Mouse (Mus musculus) limb, embryonic 15.5 days (tissue): Measurements from ENCODE around the gene Gpatch1. TPM values are rescaled to one million over a fixed set of nuclear protein-coding genes. Genes with fewer than 3 reads are reported as not detected.

Experiments used
- ATAC-seq: fragments of 200-750 bp; cut with Nextera tagmentation; 2 replicates; pipeline ENCODE4 v1.8.0; 2017; ENCODE audit warnings: low read depth, moderate TSS enrichment; ENCODE audit not compliant: insufficient number of reproducible peaks, low FRiP score, low TSS enrichment
- H3K27ac ChIP-seq: fragments of 300-500 bp; sonication (generic); 2 replicates; pipeline ENCODE4 v1.5.1; 2015; ENCODE audit warnings: moderate library complexity, mild to moderate bottlenecking, inconsistent platforms
- H3K27me3 ChIP-seq: fragments of 300-500 bp; sonication (generic); 2 replicates; pipeline ENCODE4 v1.6.1; 2015; ENCODE audit warnings: inconsistent platforms
- H3K36me3 ChIP-seq: fragments of 300-500 bp; sonication (generic); 2 replicates; pipeline ENCODE4 v1.6.1; 2015; ENCODE audit warnings: inconsistent platforms
- H3K4me1 ChIP-seq: fragments of 300-500 bp; sonication (generic); 2 replicates; pipeline ENCODE4 v1.6.1; 2015; ENCODE audit warnings: inconsistent platforms
- H3K4me2 ChIP-seq: fragments of 300-500 bp; sonication (generic); 2 replicates; pipeline ENCODE4 v1.6.1; 2015; ENCODE audit warnings: mild to moderate bottlenecking, inconsistent platforms
- H3K4me3 ChIP-seq: fragments of 300-500 bp; sonication (generic); 2 replicates; pipeline ENCODE4 v1.5.1; 2015; ENCODE audit warnings: mild to moderate bottlenecking, inconsistent platforms
- H3K9ac ChIP-seq: fragments of 300-500 bp; sonication (generic); 2 replicates; pipeline ENCODE4 v1.6.1; 2015; ENCODE audit warnings: inconsistent platforms
- H3K9me3 ChIP-seq: fragments of 300-500 bp; sonication (generic); 2 replicates; pipeline ENCODE4 v1.6.1; 2016; ENCODE audit warnings: inconsistent platforms
- WGBS: fragments of 180-500 bp; shearing (Covaris S2); methylation state at CpG from one replicate; pipeline ENCODE4 v1.1.7; 2015; 5-methylcytosine and 5-hydroxymethylcytosine counted together
- polyA plus RNA-seq: library from polyadenylated mRNA; unstranded; fragments of >200 nt; fragmentation: Nextera tagmentation; extraction: Ambion mirVana; gene quantifications from 2 replicates; pipeline ENCODE4 v1.2.1, GENCODE M21; 2015

The Gpatch1 gene
- polyA plus RNA-seq, 1 experiment from 2014 or later, result 16.1 TPM

GRCm38 (mm10) chr7:35344785-35345330 is 26.6 kb upstream of the Gpatch1 start:
- no peak for ATAC-seq
- Histone ChIP-seq H3K4me2 (no peak overlapping the region), H3K27ac (no peak overlapping the region), H3K9me3 (no peaks in the 10 kb centered on the region), H3K4me1 (0 out of 2 replicates have a peak, but pooled peaks cover 2% of the 10 kb centered on the region), H3K4me3 (no peak overlapping the region), H3K27me3 (no peaks in the 10 kb centered on the region), H3K36me3 (no peaks in the 10 kb centered on the region), H3K9ac (no peak overlapping the region)
- WGBS, result 93% methylated on average over 5 of the region's 5 CpGs

GRCm38 (mm10) chr7:35342498-35342897 is 24.3 kb upstream of the Gpatch1 start:
- H3K9ac ChIP-seq, result no peak overlapping the region
- WGBS, result 67% methylated on average over 4 of the region's 4 CpGs

DNA sequence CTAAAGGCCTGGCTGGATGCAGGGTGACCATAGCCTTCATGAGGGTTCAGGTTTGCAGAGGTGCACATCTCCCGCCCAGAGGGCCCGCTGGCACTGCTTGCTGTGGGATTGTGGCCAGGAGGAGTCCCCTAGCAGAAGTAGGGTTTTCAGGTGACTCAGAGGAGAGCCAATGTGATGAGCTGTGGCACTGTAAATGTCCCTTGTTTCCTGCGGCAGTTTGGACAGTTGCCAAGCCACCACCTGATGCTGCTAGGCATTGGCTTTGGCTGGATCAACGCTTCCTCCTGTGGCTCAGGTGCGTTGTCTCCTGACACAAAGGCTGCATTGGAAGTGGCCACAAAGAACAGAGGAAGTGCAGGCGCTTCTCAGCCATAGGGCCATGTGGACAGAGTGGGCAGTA is 23.0 kb upstream of the Gpatch1 start:
- H3K9me3 ChIP-seq, result no peaks in the 10 kb centered on the region
- 0 out of 2 replicates have a peak, but pooled peaks cover 2% of the 10 kb centered on the region for H3K4me1 ChIP-seq
- H3K4me2 ChIP-seq, result no peak overlapping the region
- peaks cover 7% of the 10 kb centered on the region for H3K27me3 ChIP-seq
- no peak overlapping the region for H3K27ac ChIP-seq
- ATAC-seq, result no peak
- WGBS, result 76% methylated on average over 6 of the region's 6 CpGs
- no peak overlapping the region for H3K4me3 ChIP-seq
- no peak overlapping the region for H3K9ac ChIP-seq
- no peaks in the 10 kb centered on the region for H3K36me3 ChIP-seq

More at GRCm38 (mm10) chr7:35342498-35342897, 24.3 kb upstream of the Gpatch1 start:
- Histone ChIP-seq H3K27me3 (no peaks in the 10 kb centered on the region), H3K4me1 (0 out of 2 replicates have a peak, but pooled peaks cover 2% of the 10 kb centered on the region), H3K27ac (no peak overlapping the region), H3K4me3 (no peak overlapping the region), H3K9me3 (no peaks in the 10 kb centered on the region), H3K36me3 (no peaks in the 10 kb centered on the region), H3K4me2 (no peak overlapping the region)
- no peak for ATAC-seq

DNA sequence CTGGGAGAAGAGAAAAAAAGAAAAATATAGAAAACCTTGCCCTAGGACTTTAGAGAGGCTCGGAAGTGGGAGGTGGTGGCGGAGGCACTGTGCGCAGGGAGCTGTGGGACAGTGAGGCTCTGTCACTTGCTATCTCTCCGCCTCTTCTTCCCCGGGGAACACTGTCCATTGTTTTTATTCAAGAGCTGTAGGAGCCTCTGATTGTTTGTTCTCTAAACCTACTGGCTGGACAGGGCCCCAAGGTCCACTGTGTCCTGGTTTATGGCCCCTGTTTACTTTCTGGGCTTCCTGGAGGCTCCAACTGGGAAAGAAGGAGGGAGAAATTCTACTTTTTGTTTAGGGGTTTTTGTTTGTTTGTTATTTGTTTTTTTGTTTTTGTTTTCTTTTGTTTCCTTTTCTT is 22.0 kb upstream of the Gpatch1 start:
- 46% methylated on average over 5 of the region's 5 CpGs for WGBS
- H3K4me2 ChIP-seq, result no peak overlapping the region
- no peak for ATAC-seq

DNA sequence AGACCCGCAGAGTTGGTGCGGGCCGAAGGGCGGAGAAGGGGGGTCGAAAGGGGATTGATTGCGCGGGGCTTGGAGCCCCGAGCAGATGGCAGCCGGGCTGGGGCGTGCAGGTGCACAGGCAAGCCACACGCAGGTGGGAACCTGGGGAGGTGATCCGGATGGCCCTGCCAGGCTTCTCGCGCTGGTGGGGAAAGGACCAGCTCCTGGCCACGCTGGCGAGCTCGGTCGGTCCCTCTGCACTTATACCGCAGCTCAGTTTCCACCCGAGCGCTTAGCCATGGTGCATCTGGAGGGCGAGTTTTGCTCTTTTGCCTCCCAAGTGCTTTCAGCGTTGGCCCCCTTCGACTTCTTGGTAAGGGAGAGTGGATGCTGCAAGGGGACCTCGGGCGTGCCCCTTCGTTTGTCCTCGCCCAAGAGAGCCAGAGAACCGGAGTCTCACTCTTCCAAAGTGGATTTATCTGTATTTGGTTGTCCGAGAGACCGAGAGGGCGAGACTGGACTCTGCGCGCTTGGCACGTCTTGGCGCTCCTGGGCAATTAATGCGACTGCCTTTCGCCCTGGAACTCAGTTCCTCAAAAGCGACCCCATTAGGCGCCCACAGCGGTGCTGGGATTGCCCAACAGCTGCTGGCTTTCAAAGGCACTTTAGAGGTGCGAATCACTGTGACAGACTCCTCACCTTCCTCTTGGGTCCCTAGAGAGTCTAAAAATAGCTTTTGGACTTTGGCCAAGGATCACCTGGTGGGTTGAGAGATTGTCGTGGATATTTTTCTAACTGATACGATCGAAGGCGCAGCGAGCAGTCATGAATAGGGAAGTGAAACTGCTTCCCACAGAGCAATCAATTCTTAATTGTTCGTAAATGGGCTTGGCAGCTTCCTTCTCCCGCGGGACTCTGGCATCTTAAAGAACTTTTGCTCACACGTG is 16.6 kb upstream of the Gpatch1 start:
- no peaks in the 10 kb centered on the region for H3K36me3 ChIP-seq
- no peak for ATAC-seq
- WGBS, result under 1% methylated on average over 51 of the region's 51 CpGs
- no peak overlapping the region for H3K27ac ChIP-seq
- H3K4me1 ChIP-seq, result peaks cover 24% of the 10 kb centered on the region
- no peaks in the 10 kb centered on the region for H3K9me3 ChIP-seq
- peak overlapping the region; percentile 99 for H3K4me2 ChIP-seq
- peaks cover 27% of the 10 kb centered on the region for H3K27me3 ChIP-seq
- H3K4me3 ChIP-seq, result peak overlapping the region; percentile 62
- peak overlapping the region; percentile 54 for H3K9ac ChIP-seq

More for the DNA sequence above, 22.0 kb upstream of the Gpatch1 start:
- H3K36me3 ChIP-seq, result no peaks in the 10 kb centered on the region
- H3K4me1 ChIP-seq, result peaks cover 6% of the 10 kb centered on the region; the same call in 1 of the 2 replicates
- H3K9ac ChIP-seq, result no peak overlapping the region
- no peaks in the 10 kb centered on the region for H3K9me3 ChIP-seq
- 0 out of 2 replicates have a peak overlapping the region, but pooled peaks have one; percentile 3 for H3K27ac ChIP-seq
- peaks cover 18% of the 10 kb centered on the region for H3K27me3 ChIP-seq
- H3K4me3 ChIP-seq, result no peak overlapping the region

DNA sequence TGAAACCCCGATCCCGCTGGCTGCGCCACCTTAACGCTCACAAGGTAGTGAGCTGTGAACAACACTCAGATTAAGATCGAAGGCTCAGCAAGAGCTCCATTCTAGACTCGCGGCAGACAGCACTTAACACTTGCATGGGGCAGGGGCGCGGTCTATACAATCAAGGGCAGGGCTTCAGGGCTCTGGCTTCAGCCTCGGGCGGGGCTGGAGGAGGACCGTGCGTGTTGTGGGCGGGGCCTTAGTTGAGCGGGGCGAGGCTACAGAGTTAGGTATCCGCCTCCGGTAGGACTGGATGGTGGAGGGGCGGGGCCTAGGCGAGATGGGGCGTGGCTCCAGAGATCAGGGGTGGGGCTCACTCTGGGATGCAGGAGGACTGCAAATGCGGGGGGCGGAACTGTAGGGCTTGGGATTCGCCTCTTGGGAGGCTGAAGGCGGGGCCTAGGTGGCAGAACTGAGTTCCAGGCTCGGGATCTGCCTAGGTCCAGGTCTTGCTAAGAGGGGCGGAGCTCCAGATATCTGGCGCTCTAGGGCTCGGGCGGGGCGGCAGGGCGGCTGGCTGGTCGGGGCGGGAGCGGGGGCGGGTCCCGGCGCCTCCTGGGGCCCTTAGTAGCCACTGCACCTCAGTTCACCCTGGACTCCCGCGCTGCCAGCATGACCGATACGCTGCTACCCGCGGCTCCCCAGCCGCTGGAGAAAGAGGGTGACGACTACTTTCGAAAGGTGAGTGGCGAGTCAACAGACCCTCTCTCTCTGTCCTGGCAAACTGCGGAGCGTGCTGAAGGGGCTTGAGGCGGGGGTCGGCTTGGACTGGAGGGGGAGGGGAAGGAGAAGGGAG is 15.7 kb upstream of the Gpatch1 start, which contains the start of gene Rhpn2:
TSS of gene Rhpn2 (plus strand) at position 479 of the 835 bp plus-strand sequence.
- H3K27me3 ChIP-seq, result peaks cover 27% of the 10 kb centered on the region
- peak within 1 kb of the TSS; percentile 62 for H3K4me3 ChIP-seq
- no peaks in the 10 kb centered on the region for H3K36me3 ChIP-seq
- peaks cover 24% of the 10 kb centered on the region for H3K4me1 ChIP-seq
- H3K9me3 ChIP-seq, result no peaks in the 10 kb centered on the region
- H3K27ac ChIP-seq, result peak within 1 kb of the TSS; percentile 57; the same call in 1 of the 2 replicates
- WGBS, result under 1% methylated on average over 49 of the region's 52 CpGs
- H3K4me2 ChIP-seq, result peak within 1 kb of the TSS; percentile 99
- peak within 1 kb of the TSS; percentile 54 for H3K9ac ChIP-seq
- peak; percentile 99 for ATAC-seq

- H3K4me3 ChIP-seq, result peak overlapping the region; percentile 62
- under 1% methylated on average over 19 of the region's 19 CpGs for WGBS
- H3K27ac ChIP-seq, result peak overlapping the region; percentile 57; the same call in 1 of the 2 replicates
- H3K9me3 ChIP-seq, result no peaks in the 10 kb centered on the region
- H3K27me3 ChIP-seq, result peaks cover 27% of the 10 kb centered on the region
- peak overlapping the region; percentile 20; the same call in 1 of the 2 replicates for H3K9ac ChIP-seq
- H3K4me1 ChIP-seq, result peaks cover 24% of the 10 kb centered on the region
- peak overlapping the region; percentile 99 for H3K4me2 ChIP-seq
- ATAC-seq, result no peak
- H3K36me3 ChIP-seq, result no peaks in the 10 kb centered on the region
These were observed 15.0 kb upstream of the Gpatch1 start for GRCm38 (mm10) chr7:35333231-35333651.

- 71% methylated on average over 3 of the region's 3 CpGs for WGBS
- ATAC-seq, result no peak
- no peak overlapping the region for H3K27ac ChIP-seq
- no peak overlapping the region for H3K4me3 ChIP-seq
- H3K4me1 ChIP-seq, result peaks cover 24% of the 10 kb centered on the region
- H3K9me3 ChIP-seq, result no peaks in the 10 kb centered on the region
- no peak overlapping the region for H3K9ac ChIP-seq
- H3K4me2 ChIP-seq, result no peak overlapping the region
- H3K27me3 ChIP-seq, result peaks cover 22% of the 10 kb centered on the region
- no peaks in the 10 kb centered on the region for H3K36me3 ChIP-seq
These were observed 13.3 kb upstream of the Gpatch1 start for GRCm38 (mm10) chr7:35331590-35331989.

GRCm38 (mm10) chr7:35322732-35323420 is 4.6 kb upstream of the Gpatch1 start:
- Histone ChIP-seq H3K27me3 (no peaks in the 10 kb centered on the region), H3K9me3 (no peaks in the 10 kb centered on the region), H3K27ac (no peak overlapping the region), H3K4me2 (peak overlapping the region; percentile 4; the same call in 1 of the 2 replicates), H3K4me3 (no peak overlapping the region), H3K9ac (no peak overlapping the region), H3K36me3 (no peaks in the 10 kb centered on the region), H3K4me1 (peaks cover 5% of the 10 kb centered on the region; the same call in 1 of the 2 replicates)
- 7% methylated on average over 12 of the region's 13 CpGs for WGBS
- no peak for ATAC-seq

GRCm38 (mm10) chr7:35322161-35322560 is 3.9 kb upstream of the Gpatch1 start:
- no peak for ATAC-seq
- WGBS, result 41% methylated on average over 3 of the region's 3 CpGs
- no peak overlapping the region for H3K27ac ChIP-seq

GRCm38 (mm10) chr7:35319755-35320154 is 1.5 kb upstream of the Gpatch1 start:
- Histone ChIP-seq H3K4me3 (no peak overlapping the region), H3K9ac (no peak overlapping the region), H3K36me3 (no peaks in the 10 kb centered on the region), H3K27me3 (no peaks in the 10 kb centered on the region), H3K9me3 (no peaks in the 10 kb centered on the region), H3K27ac (no peak overlapping the region), H3K4me2 (no peak overlapping the region), H3K4me1 (peaks cover 14% of the 10 kb centered on the region)
- 73% methylated on average over 4 of the region's 4 CpGs for WGBS
- ATAC-seq, result no peak

More at GRCm38 (mm10) chr7:35322161-35322560, 3.9 kb upstream of the Gpatch1 start:
- Histone ChIP-seq H3K9me3 (no peaks in the 10 kb centered on the region), H3K4me1 (peaks cover 11% of the 10 kb centered on the region), H3K4me2 (no peak overlapping the region), H3K36me3 (no peaks in the 10 kb centered on the region), H3K27me3 (no peaks in the 10 kb centered on the region), H3K9ac (no peak overlapping the region), H3K4me3 (no peak overlapping the region)
